Mouse (Mus musculus) heart, postnatal 10 days (tissue): Measurements from ENCODE around the gene Fam229a. TPM values are rescaled to one million over a fixed set of nuclear protein-coding genes. Genes with fewer than 3 reads are reported as not detected.
"Not testable (repeated sequence)": the region's sequence is repeated elsewhere in the genome, so short reads cannot be mapped to it uniquely, and the experiment has no call there.

Experiments used
- DNase-seq, 2 experiments: peaks; one replicate each; pipeline ENCODE4 v3.0.0; 2021
- intact Hi-C: fragments of 180-260 bp; cut with DNase I; formaldehyde crosslinking; loops from one replicate; pipeline ENCODE4 v1.15.1; 2025
- total RNA-seq, 2 experiments: library from RNA; stranded (reverse); gene quantifications; 2 replicates each; pipeline ENCODE4 v1.2.3; 2021

Fam229a gene
- total RNA-seq, 2 experiments from 2014 or later = not detected

- intact Hi-C loops = no loop called here
- DNase-seq = peak; percentile 74 to 80
Observed at GRCm38 (mm10) chr4:129514300-129514898, 23.4 kb downstream of the Fam229a start.

DNA sequence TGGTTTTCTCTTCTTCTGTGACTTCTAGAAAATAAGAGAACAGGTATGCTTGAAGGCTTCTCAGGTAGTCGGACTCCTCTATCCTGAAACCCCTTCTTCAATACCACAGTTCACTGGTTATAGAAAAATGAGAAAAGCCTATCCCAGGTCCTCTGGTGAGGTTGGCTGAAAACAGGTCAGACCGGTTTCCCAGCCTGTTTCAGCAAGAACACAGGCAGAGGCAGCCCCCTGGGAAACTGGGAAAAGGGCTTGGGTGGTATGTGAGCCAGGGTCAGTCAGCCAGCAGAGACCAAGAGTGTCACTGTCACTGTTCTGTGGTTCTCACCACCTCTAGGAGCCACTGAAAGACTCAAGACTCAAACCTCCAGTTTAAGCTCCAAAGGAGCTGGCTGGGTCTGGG, 25.9 kb downstream of the Fam229a start:
- no peak for DNase-seq
- intact Hi-C loops = no loop called here

DNA sequence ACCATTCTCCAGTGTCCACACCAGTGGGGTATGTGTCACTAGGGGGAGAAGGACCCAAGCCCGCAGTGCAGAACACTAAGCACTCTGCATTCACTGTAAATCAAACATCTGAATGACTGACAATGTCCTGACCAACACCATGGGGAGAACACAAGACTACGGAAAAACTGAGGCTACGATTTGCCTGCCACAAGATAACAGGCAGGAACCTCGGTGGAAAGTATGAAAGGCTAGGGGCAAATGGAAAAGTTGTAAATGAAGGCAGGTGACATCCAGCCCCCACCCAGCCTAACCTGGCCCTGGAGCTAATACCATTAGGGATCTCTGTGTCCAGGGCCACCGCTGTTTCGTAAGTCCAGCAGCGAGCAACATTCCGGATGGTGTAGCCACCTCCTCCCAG, 27.5 kb downstream of the Fam229a start:
- intact Hi-C loops = no loop called here
- DNase-seq = no peak

DNA sequence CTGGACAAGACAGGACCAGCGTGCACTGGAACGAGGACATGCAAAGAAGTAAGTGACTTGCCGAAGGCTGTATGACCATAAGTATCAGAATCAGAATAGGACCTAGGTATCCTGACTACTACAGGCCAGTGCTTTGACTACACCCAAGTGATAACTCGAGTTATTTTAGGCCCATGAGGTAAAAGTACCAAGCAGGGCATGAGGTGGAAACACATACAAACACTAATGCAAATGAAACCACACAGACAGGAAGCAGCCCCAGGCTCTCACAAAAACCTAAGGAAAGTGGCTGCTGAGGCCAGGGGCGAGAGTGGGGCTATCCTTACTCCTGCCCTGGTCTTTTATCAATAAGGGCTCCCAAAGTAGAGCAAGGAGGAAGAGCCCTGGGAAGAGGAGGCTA, 34.3 kb downstream of the Fam229a start:
- no peak for DNase-seq
- intact Hi-C loops = no loop called here

DNA sequence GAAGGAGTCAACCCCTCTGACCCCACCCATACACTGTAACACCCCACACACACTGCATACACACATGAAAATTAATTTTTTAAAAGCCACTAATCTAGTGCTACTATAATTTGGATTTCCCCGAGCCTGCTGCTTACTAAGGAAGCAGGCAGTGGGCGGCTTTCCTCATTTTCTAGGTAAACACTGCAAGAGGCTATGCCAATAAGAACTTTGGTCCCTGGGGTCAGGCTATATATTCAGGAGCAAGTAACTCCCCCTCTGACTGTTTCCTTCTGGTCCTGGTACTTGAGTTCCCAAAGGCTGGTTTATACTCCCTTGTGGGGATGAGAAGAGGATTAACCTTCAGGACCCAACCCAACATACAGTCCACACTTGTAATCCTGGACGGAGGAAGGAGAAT, 34.9 kb downstream of the Fam229a start:
- intact Hi-C loops = no loop called here

DNA sequence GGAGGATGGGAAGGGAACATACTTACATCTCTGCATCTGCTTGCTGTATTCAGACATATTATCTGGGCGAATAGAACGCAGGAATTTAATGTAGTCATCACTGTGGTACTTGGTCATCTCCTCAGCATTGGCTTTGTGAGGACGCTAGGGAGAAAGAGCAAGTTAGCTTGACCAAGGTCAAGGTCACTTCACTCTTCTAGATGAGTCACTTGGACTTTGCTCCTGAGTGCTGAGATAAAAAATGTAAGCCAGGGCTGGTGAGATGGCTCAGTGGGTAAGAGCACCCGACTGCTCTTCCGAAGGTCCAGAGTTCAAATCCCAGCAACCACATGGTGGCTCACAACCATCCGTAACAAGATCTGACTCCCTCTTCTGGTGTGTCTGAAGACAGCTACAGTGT, 37.9 kb downstream of the Fam229a start:
- DNase-seq, intact Hi-C loops: not testable (repeated sequence)

More for the DNA sequence above, 34.9 kb downstream of the Fam229a start:
- no peak for DNase-seq

DNA sequence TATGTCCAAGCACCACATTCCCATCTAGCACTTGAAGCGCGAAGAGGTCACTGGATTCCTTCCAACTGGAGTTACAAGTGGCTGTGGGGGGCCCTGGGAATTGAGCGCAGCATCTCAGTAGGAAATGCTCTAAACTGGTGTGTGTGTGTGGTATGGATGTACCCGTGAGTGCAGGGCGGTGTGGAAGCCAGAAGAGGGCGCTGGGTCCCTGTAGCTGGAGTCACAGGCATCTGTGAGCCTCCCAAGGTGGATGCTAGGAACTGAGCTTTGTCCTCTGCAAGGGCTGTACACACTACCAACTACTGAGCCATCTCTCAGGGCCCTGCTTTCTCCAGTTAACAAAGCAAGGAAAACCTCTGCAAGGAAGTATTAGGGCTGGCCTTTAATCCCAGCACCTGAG, 49.0 kb downstream of the Fam229a start:
- peak; percentile 18 to 30 for DNase-seq
- intact Hi-C loops = loop anchor here (5.0 kb wide), 1 partner anchor 43 kb away; no protein-coding TSS in a partner anchor

Other genes starting within 250 kb of the Fam229a start
- 1 to 10 TPM; 4.9 to 5.9 TPM for gene C77080, start 229.8 kb upstream of the Fam229a start, total RNA-seq
- 10 to 100 TPM; 13.4 TPM for gene Sync, start 203.6 kb upstream of the Fam229a start, total RNA-seq
- 100 to 1,000 TPM; 134 to 137 TPM for gene Rbbp4, start 155.8 kb upstream of the Fam229a start, total RNA-seq
- gene Zbtb8os, start 155.5 kb upstream of the Fam229a start, total RNA-seq = 10 to 100 TPM; 21.9 to 22.1 TPM
- gene Zbtb8a, start 113.1 kb upstream of the Fam229a start, total RNA-seq = 1 to 10 TPM; 5.9 to 7.1 TPM
- gene Zbtb8b, start 50.3 kb upstream of the Fam229a start, total RNA-seq = under 1 TPM; 0.29 to 0.52 TPM
- gene Bsdc1, start 29.6 kb upstream of the Fam229a start, total RNA-seq = 10 to 100 TPM; 35.9 to 38.2 TPM
- gene Tssk3, start 168 bp upstream of the Fam229a start, total RNA-seq = not detected
- gene Marcksl1, start 22.4 kb downstream of the Fam229a start, total RNA-seq = 10 to 100 TPM; 42.3 to 63.4 TPM
- 10 to 100 TPM; 35.1 to 38.1 TPM for gene Hdac1, start 51.5 kb downstream of the Fam229a start, total RNA-seq
- gene Lck, start 82.5 kb downstream of the Fam229a start, total RNA-seq = 1 to 10 TPM; 2.1 to 3.9 TPM
- 1 to 10 TPM; 1.7 to 1.9 TPM for gene Fam167b, start 87.4 kb downstream of the Fam229a start, total RNA-seq
- gene Eif3i, start 109.5 kb downstream of the Fam229a start, total RNA-seq = 100 to 1,000 TPM; 143 to 144 TPM
- 10 to 100 TPM; 61.7 to 63.5 TPM for gene Tmem234, start 109.5 kb downstream of the Fam229a start, total RNA-seq
- under 1 TPM; 0.52 to 0.84 TPM for gene Dcdc2b, start 123.1 kb downstream of the Fam229a start, total RNA-seq
- 10 to 100 TPM; 13.1 to 18.2 TPM for gene Iqcc, start 127.9 kb downstream of the Fam229a start, total RNA-seq
- gene Ccdc28b, start 132.8 kb downstream of the Fam229a start, total RNA-seq = 10 to 100 TPM; 35.0 to 41.0 TPM
- 10 to 100 TPM; 34.1 to 39.7 TPM for gene Txlna, start 149.9 kb downstream of the Fam229a start, total RNA-seq
- gene Kpna6, start 181.6 kb downstream of the Fam229a start, total RNA-seq = 10 to 100 TPM; 73.5 to 75.9 TPM
- 1 to 10 TPM; 4.6 to 6.2 TPM for gene Tmem39b, start 205.6 kb downstream of the Fam229a start, total RNA-seq